17 mouse cellular contexts compared by ENCODE assay signal in genomic region chr3:60407426-60407825, GRCm38 (mm10).
A peak's percentile ranks its signal among the peaks of the same experiment; 100 is the strongest.
DNase-seq lines count a peak whose midpoint lies in the region; ATAC-seq and TF ChIP-seq lines count a peak whose summit lies in the region.
"Had no signal": no experiment of that assay in that cellular context is flagged by ENCODE, and none has a peak within 500 bp of the region (broad histone marks: within the 10 kb centered on the region; RNA-seq: fewer than 3 reads in every experiment).

No protein-coding gene starts in this region.

- no peaks in the 10 kb centered on the region for H3K9me3 ChIP-seq in lung, postnatal 0 days (ENCODE audit: low read length)
- H3K9me3 ChIP-seq: hindbrain, embryonic 10.5 days; limb, embryonic 12.5 days had no signal

- H3K27ac ChIP-seq in lung, postnatal 0 days (ENCODE audit: low read length), result no peak overlapping the region
- H3K27ac ChIP-seq: hindbrain, embryonic 10.5 days; limb, embryonic 12.5 days had no signal

- H3K27me3 ChIP-seq in lung, postnatal 0 days (replicated peaks; ENCODE audit: insufficient read depth, low read length), result no peaks in the 10 kb centered on the region
- H3K27me3 ChIP-seq: limb, embryonic 12.5 days had no signal

- TF ChIP-seq CTCF in lung, postnatal 0 days (IDR thresholded peaks at IDR 0.05), result no peak

- no peak for TF ChIP-seq EP300 in lung, postnatal 0 days (IDR thresholded peaks at IDR 0.05)

- H3K36me3 ChIP-seq in lung, postnatal 0 days (ENCODE audit: insufficient read depth, low read length), result no peaks in the 10 kb centered on the region
- H3K36me3 ChIP-seq: hindbrain, embryonic 10.5 days; limb, embryonic 12.5 days had no signal

- H3K4me1 ChIP-seq in lung, postnatal 0 days (ENCODE audit: insufficient read depth, low read depth, low read length), result peaks cover 3% of the 10 kb centered on the region; the same call in 1 of the 2 replicates
- H3K4me1 ChIP-seq: hindbrain, embryonic 10.5 days; limb, embryonic 12.5 days had no signal

- H3K4me3 ChIP-seq in lung, postnatal 0 days (ENCODE audit: low read depth, low read length), result no peak overlapping the region
- H3K4me3 ChIP-seq: heart, adult 2 months; hindbrain, embryonic 10.5 days; limb, embryonic 12.5 days had no signal

- peak; percentile 54 for DNase-seq in lung, postnatal 0 days (ENCODE audit: low spot score)
- no peak for DNase-seq in lung, postnatal 4 days
- DNase-seq in MN1 (ENCODE audit: low spot score), result peak; percentile 77
- peak; percentile 85 for DNase-seq in gonadal fat pad, adult 2 months (ENCODE audit: low read depth)
- no peak for DNase-seq in Muller cell, postnatal 12 days (ENCODE audit: inconsistent ontology term)
- no peak for DNase-seq in right cerebral cortex, postnatal 25 days
- DNase-seq: adrenal gland, adult 8-10 months; cerebellum, adult 8-10 months; heart, adult 2 months; kidney, adult 2 months; kidney, postnatal 14 days; lung, adult 2 months; thymus, postnatal 14 days had no signal

- 34% methylated on average over 2 of the region's 2 CpGs for WGBS in lung, postnatal 0 days

- no peak overlapping the region for H3K4me2 ChIP-seq in lung, postnatal 0 days (replicated peaks; ENCODE audit: low read depth, low read length)
- H3K4me2 ChIP-seq: limb, embryonic 12.5 days had no signal

- ATAC-seq in lung, postnatal 0 days, result no peak
- no peak for ATAC-seq in cerebellum, adult (ENCODE audit: insufficient number of reproducible peaks, low FRiP score, low TSS enrichment)
- ATAC-seq: forebrain, embryonic 14.5 days had no signal

- H3K9ac ChIP-seq in lung, postnatal 0 days (replicated peaks; ENCODE audit: low read depth), result no peak overlapping the region
- H3K9ac ChIP-seq: limb, embryonic 12.5 days had no signal

Comparison
In these comparisons a context has a peak if more than half of its experiments do, and no peak if none do; other contexts are left out.
1. DNase-seq: peak in lung, postnatal 0 days (single experiment), MN1 (single experiment) and gonadal fat pad, adult 2 months (single experiment); none in lung, postnatal 4 days (0 of 2), Muller cell, postnatal 12 days (single experiment) and right cerebral cortex, postnatal 25 days (single experiment).